In genomic region chr1:167467916-167468315, GRCm38 (mm10) we compare ENCODE assay signal across 22 mouse cellular contexts. TPM values are rescaled to one million over a fixed set of nuclear protein-coding genes. Genes with fewer than 3 reads are reported as not detected.
"Had no signal": no experiment of that assay in that cellular context is flagged by ENCODE, and none has a peak within 500 bp of the region (broad histone marks: within the 10 kb centered on the region; RNA-seq: fewer than 3 reads in every experiment).

No protein-coding gene starts in this region.

- H3K4me1 ChIP-seq: liver, embryonic 13.5 days; megakaryocyte, embryonic 14.5 days; midbrain, embryonic 12.5 days; neural tube, embryonic 12.5 days had no signal

- H3K9me3 ChIP-seq: limb, embryonic 15.5 days; liver, embryonic 13.5 days; megakaryocyte, embryonic 14.5 days; midbrain, embryonic 12.5 days; neural tube, embryonic 12.5 days had no signal

- DNase-seq: kidney, adult 9 months; kidney, postnatal 25 days; layer of hippocampus, postnatal 36 days; liver, embryonic 13.5 days; liver, postnatal 0 days; lung, postnatal 10 days; right cerebral cortex, adult 18-20 months; right cerebral cortex, postnatal 25 days; thymus, postnatal 36 days had no signal

- H3K4me2 ChIP-seq: limb, embryonic 15.5 days; liver, embryonic 13.5 days; midbrain, embryonic 12.5 days; neural tube, embryonic 12.5 days had no signal

- H3K27me3 ChIP-seq: limb, embryonic 15.5 days; liver, embryonic 13.5 days; midbrain, embryonic 12.5 days; neural tube, embryonic 12.5 days had no signal

- H3K9ac ChIP-seq: limb, embryonic 15.5 days; liver, embryonic 13.5 days; liver, postnatal 0 days; midbrain, embryonic 12.5 days; neural tube, embryonic 12.5 days had no signal

- H3K36me3 ChIP-seq: limb, embryonic 15.5 days; liver, embryonic 13.5 days; midbrain, embryonic 12.5 days; neural tube, embryonic 12.5 days had no signal

- ATAC-seq: intestine, postnatal 0 days; liver, postnatal 0 days had no signal

- H3K27ac ChIP-seq: limb, embryonic 15.5 days; liver, embryonic 13.5 days; macrophage; midbrain, embryonic 12.5 days; neural tube, embryonic 12.5 days had no signal

- H3K4me3 ChIP-seq: limb, embryonic 15.5 days; liver, embryonic 13.5 days; megakaryocyte, embryonic 14.5 days; midbrain, embryonic 12.5 days; neural tube, embryonic 12.5 days had no signal

RNA-seq across cellular contexts. Expression of gene Lrrc52, which starts 1.3 kb away (rescaled TPM):
- total RNA-seq: layer of hippocampus, postnatal 36 days; left cerebral cortex, adult 8-10 months; left cerebral cortex, postnatal 25 days; monocyte, adult 5-6 weeks; neutrophil, adult 5-6 weeks had no signal
- polyA plus RNA-seq: intestine, postnatal 0 days; limb, embryonic 11.5 days; liver, embryonic 13.5 days; liver, postnatal 0 days; macrophage; midbrain, embryonic 12.5 days; neural tube, embryonic 12.5 days; small intestine, adult 2 months; stomach, embryonic 16.5 days had no signal
